12 mouse cellular contexts compared by ENCODE assay signal in genomic region chr4:119825956-119826355, GRCm38 (mm10).
DNase-seq lines count a peak whose midpoint lies in the region.
"Had no signal": no experiment of that assay in that cellular context is flagged by ENCODE, and none has a peak within 500 bp of the region (broad histone marks: within the 10 kb centered on the region; RNA-seq: fewer than 3 reads in every experiment).

No protein-coding gene starts in this region.

- DNase-seq in adrenal gland, adult 2 months, result peak; percentile 11
- no peak for DNase-seq in adrenal gland, postnatal 14 days
- peak; percentile 7 for DNase-seq in testis, postnatal 10 days (ENCODE audit: low spot score)
- DNase-seq in testis, postnatal 14 days (ENCODE audit: low spot score), result no peak
- DNase-seq in left cerebral cortex, adult 11 months (ENCODE audit: low spot score), result no peak
- DNase-seq: adrenal gland, postnatal 25 days; B cell, adult 2 months; cerebellum, adult 11-12 months; cerebellum, adult 2 months; cerebellum, adult 9-10 months; cerebellum, postnatal 10 days; forebrain, postnatal 0 days had no signal

Comparison
In these comparisons a context has a peak if more than half of its experiments do, and no peak if none do; other contexts are left out.
1. DNase-seq: peak in adrenal gland, adult 2 months (single experiment) and testis, postnatal 10 days (single experiment); none in adrenal gland, postnatal 14 days (single experiment), testis, postnatal 14 days (single experiment) and left cerebral cortex, adult 11 months (single experiment).